ENCODE assay signal across 28 mouse cellular contexts in genomic region chr7:67756636-67757035, GRCm38 (mm10). TPM values are rescaled to one million over a fixed set of nuclear protein-coding genes. Genes with fewer than 3 reads are reported as not detected.
DNase-seq lines count a peak whose midpoint lies in the region; ATAC-seq and TF ChIP-seq lines count a peak whose summit lies in the region.
"Had no signal": no experiment of that assay in that cellular context is flagged by ENCODE, and none has a peak within 500 bp of the region (broad histone marks: within the 10 kb centered on the region; RNA-seq: fewer than 3 reads in every experiment).

No protein-coding gene starts in this region.

- peak overlapping the region; percentile 20; the same call in 1 of the 2 replicates for H3K4me2 ChIP-seq in lung, postnatal 0 days (replicated peaks; ENCODE audit: low read depth, low read length)
- 0 out of 2 replicates have a peak overlapping the region, but pooled peaks have one; percentile 85 for H3K4me2 ChIP-seq in neural tube, embryonic 13.5 days
- H3K4me2 ChIP-seq in neural tube, embryonic 15.5 days = no peak overlapping the region
- H3K4me2 ChIP-seq: embryonic facial prominence, embryonic 13.5 days; embryonic facial prominence, embryonic 15.5 days; forebrain, embryonic 12.5 days had no signal

- 90% methylated on average over 5 of the region's 5 CpGs for WGBS in lung, postnatal 0 days
- 87% methylated on average over 5 of the region's 5 CpGs for WGBS in neural tube, embryonic 13.5 days
- WGBS in neural tube, embryonic 15.5 days = 89% methylated on average over 5 of the region's 5 CpGs

- H3K36me3 ChIP-seq in lung, postnatal 0 days (ENCODE audit: insufficient read depth, low read length) = no peaks in the 10 kb centered on the region
- H3K36me3 ChIP-seq in neural tube, embryonic 13.5 days = no peaks in the 10 kb centered on the region
- H3K36me3 ChIP-seq in neural tube, embryonic 15.5 days = no peaks in the 10 kb centered on the region
- H3K36me3 ChIP-seq: embryonic facial prominence, embryonic 13.5 days; embryonic facial prominence, embryonic 15.5 days; forebrain, embryonic 10.5 days; forebrain, embryonic 12.5 days; G1E had no signal

- peak; percentile 20 for DNase-seq in gastrocnemius, adult 2 months
- DNase-seq in gastrocnemius, postnatal 36 days = no peak
- no peak for DNase-seq in lung, postnatal 0 days (ENCODE audit: low spot score)
- DNase-seq in lung, postnatal 10 days = no peak
- DNase-seq in right cerebral cortex, adult 18-20 months = no peak
- DNase-seq: adrenal gland, adult 8-10 months; adrenal gland, postnatal 14 days; adrenal gland, postnatal 36 days; B cell, adult 2 months; cerebellum, adult 11-12 months; cerebellum, adult 2 months; cerebellum, adult 9-10 months; cerebellum, postnatal 10 days; cerebellum, postnatal 36 days; embryo, embryonic 11 days had no signal

- intact Hi-C loops in gastrocnemius, adult 2 months (cut with DNase I) = loop anchor here (2.0 to 10.0 kb wide), 3 partner anchors 14 to 532 kb away; partner anchors contain the start of gene Lysmd4
- intact Hi-C loops in gastrocnemius, postnatal 36 days (cut with DNase I) = loop anchor here (5.0 kb wide), 1 partner anchor 54 kb away; no protein-coding TSS in a partner anchor

- H3K27me3 ChIP-seq in lung, postnatal 0 days (replicated peaks; ENCODE audit: insufficient read depth, low read length) = no peaks in the 10 kb centered on the region
- H3K27me3 ChIP-seq in neural tube, embryonic 13.5 days = peaks cover 17% of the 10 kb centered on the region
- peaks cover 12% of the 10 kb centered on the region for H3K27me3 ChIP-seq in neural tube, embryonic 15.5 days (replicated peaks)
- H3K27me3 ChIP-seq: Patski had no signal

- H3K27ac ChIP-seq in gastrocnemius, adult 2 months = peak overlapping the region; percentile 96
- no peak overlapping the region for H3K27ac ChIP-seq in lung, postnatal 0 days (ENCODE audit: low read length)
- no peak overlapping the region for H3K27ac ChIP-seq in neural tube, embryonic 13.5 days (replicated peaks)
- H3K27ac ChIP-seq in neural tube, embryonic 15.5 days (replicated peaks) = no peak overlapping the region
- H3K27ac ChIP-seq: embryonic facial prominence, embryonic 13.5 days; embryonic facial prominence, embryonic 15.5 days; forebrain, embryonic 10.5 days; forebrain, embryonic 12.5 days had no signal

- H3K9ac ChIP-seq in lung, postnatal 0 days (replicated peaks; ENCODE audit: low read depth) = no peak overlapping the region
- H3K9ac ChIP-seq in neural tube, embryonic 13.5 days = no peak overlapping the region
- H3K9ac ChIP-seq in neural tube, embryonic 15.5 days (replicated peaks) = no peak overlapping the region
- H3K9ac ChIP-seq: embryonic facial prominence, embryonic 13.5 days; embryonic facial prominence, embryonic 15.5 days; forebrain, embryonic 12.5 days had no signal

- no peaks in the 10 kb centered on the region for H3K9me3 ChIP-seq in lung, postnatal 0 days (ENCODE audit: low read length)
- no peaks in the 10 kb centered on the region for H3K9me3 ChIP-seq in neural tube, embryonic 13.5 days
- no peaks in the 10 kb centered on the region for H3K9me3 ChIP-seq in neural tube, embryonic 15.5 days (replicated peaks)
- H3K9me3 ChIP-seq: embryonic facial prominence, embryonic 13.5 days; embryonic facial prominence, embryonic 15.5 days; forebrain, embryonic 10.5 days; forebrain, embryonic 12.5 days had no signal

- no peak for TF ChIP-seq CTCF in gastrocnemius, adult 2 months (IDR thresholded peaks at IDR 0.05)
- no peak for TF ChIP-seq CTCF in lung, postnatal 0 days (IDR thresholded peaks at IDR 0.05)

- H3K4me1 ChIP-seq in lung, postnatal 0 days (ENCODE audit: insufficient read depth, low read depth, low read length) = no peaks in the 10 kb centered on the region
- peaks cover 15% of the 10 kb centered on the region for H3K4me1 ChIP-seq in neural tube, embryonic 13.5 days (replicated peaks)
- peaks cover 18% of the 10 kb centered on the region for H3K4me1 ChIP-seq in neural tube, embryonic 15.5 days

- ATAC-seq in lung, postnatal 0 days = no peak
- no peak for ATAC-seq in neural tube, embryonic 13.5 days (ENCODE audit: low read depth)
- ATAC-seq in neural tube, embryonic 15.5 days (ENCODE audit: low FRiP score) = no peak
- ATAC-seq: activated CD4-positive, CD25-positive, alpha-beta regulatory T cell, adult 4 months; CD4-positive, CD25-positive, alpha-beta regulatory T cell, adult 4 months; forebrain, embryonic 14.5 days; Patski had no signal

- no peak for TF ChIP-seq EP300 in lung, postnatal 0 days (IDR thresholded peaks at IDR 0.05)

- H3K4me3 ChIP-seq in gastrocnemius, adult 2 months = peak overlapping the region; percentile 88
- no peak overlapping the region for H3K4me3 ChIP-seq in lung, postnatal 0 days (ENCODE audit: low read depth, low read length)
- no peak overlapping the region for H3K4me3 ChIP-seq in neural tube, embryonic 13.5 days
- no peak overlapping the region for H3K4me3 ChIP-seq in neural tube, embryonic 15.5 days (replicated peaks)
- H3K4me3 ChIP-seq: embryonic facial prominence, embryonic 13.5 days; embryonic facial prominence, embryonic 15.5 days; erythroblast, embryonic 14.5 days; forebrain, embryonic 10.5 days; forebrain, embryonic 12.5 days had no signal

RNA-seq across cellular contexts. Expression of gene Synm, which starts 2.9 kb away (rescaled TPM):
- 100 to 1,000 TPM; 235 to 336 TPM for total RNA-seq in gastrocnemius, adult 2 months (2021)
- total RNA-seq in gastrocnemius, postnatal 36 days (2021) = 100 to 1,000 TPM; 254 to 276 TPM
- polyA plus RNA-seq in lung, postnatal 0 days (2015; fragmentation: Nextera tagmentation; extraction: Ambion mirVana) = 6.5 and 8.1 TPM in 2 replicates
- polyA plus RNA-seq in neural tube, embryonic 13.5 days (2015; fragmentation: Nextera tagmentation; extraction: Ambion mirVana) = 14.5 TPM in 2 replicates
- polyA plus RNA-seq in neural tube, embryonic 15.5 days (2015; fragmentation: Nextera tagmentation; extraction: Ambion mirVana) = 10.0 and 10.5 TPM in 2 replicates
- total RNA-seq: CH12.LX had no signal
- polyA plus RNA-seq: activated CD4-positive, CD25-positive, alpha-beta regulatory T cell, adult 4 months; CD4-positive, CD25-positive, alpha-beta regulatory T cell, adult 4 months; G1E had no signal
